Mouse (Mus musculus) embryonic facial prominence, embryonic 13.5 days (tissue): Measurements from ENCODE around the gene Fam102a. TPM values are rescaled to one million over a fixed set of nuclear protein-coding genes. Genes with fewer than 3 reads are reported as not detected.

Experiments
- ATAC-seq: fragments of 200-750 bp; cut with Nextera tagmentation; 2 replicates; pipeline ENCODE4 v1.8.0; 2017; ENCODE audit warnings: low read depth; ENCODE audit not compliant: insufficient number of reproducible peaks, insufficient read depth, low FRiP score, low TSS enrichment
- H3K27ac ChIP-seq: fragments of 300-500 bp; sonication (generic); 2 replicates; pipeline ENCODE4 v1.5.1; 2015; ENCODE audit warnings: moderate library complexity, mild to moderate bottlenecking, inconsistent platforms
- H3K27me3 ChIP-seq: fragments of 300-500 bp; sonication (generic); 2 replicates; pipeline ENCODE4 v1.6.1; 2015; ENCODE audit warnings: mild to moderate bottlenecking, inconsistent platforms
- H3K36me3 ChIP-seq: fragments of 300-500 bp; sonication (generic); 2 replicates; pipeline ENCODE4 v1.6.1; 2015; ENCODE audit warnings: mild to moderate bottlenecking, inconsistent platforms
- H3K4me1 ChIP-seq: fragments of 300-500 bp; sonication (generic); 2 replicates; pipeline ENCODE4 v1.6.1; 2015; ENCODE audit warnings: inconsistent platforms
- H3K4me2 ChIP-seq: fragments of 300-500 bp; sonication (generic); 2 replicates; pipeline ENCODE4 v1.6.1; 2015; ENCODE audit warnings: moderate library complexity, mild to moderate bottlenecking, inconsistent platforms
- H3K4me3 ChIP-seq: fragments of 300-500 bp; sonication (generic); 2 replicates; pipeline ENCODE4 v1.5.1; 2015; ENCODE audit warnings: mild to moderate bottlenecking, inconsistent platforms
- H3K9ac ChIP-seq: fragments of 300-500 bp; sonication (generic); 2 replicates; pipeline ENCODE4 v1.6.1; 2015; ENCODE audit warnings: mild to moderate bottlenecking, inconsistent platforms
- H3K9me3 ChIP-seq: fragments of 300-500 bp; sonication (generic); 2 replicates; pipeline ENCODE4 v1.6.1; 2016; ENCODE audit warnings: inconsistent platforms
- WGBS: fragments of 180-500 bp; shearing (Covaris S2); methylation state at CpG from one replicate; pipeline ENCODE4 v1.1.7; 2015; ENCODE audit warnings: mixed read lengths; 5-methylcytosine and 5-hydroxymethylcytosine counted together
- polyA plus RNA-seq: library from polyadenylated mRNA; unstranded; fragments of >200 nt; fragmentation: Nextera tagmentation; extraction: Ambion mirVana; gene quantifications from 2 replicates; pipeline ENCODE4 v1.2.1, GENCODE M21; 2015

Fam102a gene
- polyA plus RNA-seq, 1 experiment from 2014 or later = 15.5 TPM

DNA sequence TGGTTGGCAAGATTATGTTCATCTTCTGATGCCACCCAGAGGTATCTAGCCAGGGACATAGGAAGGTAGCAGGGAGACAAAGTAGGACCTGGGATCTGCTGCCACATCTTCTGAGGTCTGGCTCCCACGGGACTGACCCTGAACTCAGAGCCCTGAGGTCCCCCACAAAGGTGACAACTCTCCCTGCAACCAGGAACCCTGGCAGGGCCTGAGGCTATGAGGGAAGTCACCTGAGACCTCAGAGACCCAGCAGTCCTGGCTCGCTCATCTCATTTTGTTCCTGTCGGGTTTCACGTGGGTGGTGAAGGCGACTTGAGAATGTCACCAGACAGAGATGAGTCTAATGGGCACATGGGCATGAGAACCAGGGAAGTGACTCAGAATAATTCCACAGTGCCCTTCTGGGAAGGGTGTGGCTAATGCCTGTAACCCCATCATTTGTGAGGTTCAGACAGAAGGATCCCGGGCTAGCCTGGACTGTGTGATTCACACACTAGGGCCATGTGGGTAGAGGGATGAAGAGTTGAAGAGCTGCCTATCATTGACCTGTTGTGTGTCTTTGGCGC, 50.1 kb downstream of the Fam102a start:
- H3K4me2 ChIP-seq = no peak overlapping the region
- 86% methylated on average over 7 of the region's 7 CpGs for WGBS
- H3K27me3 ChIP-seq = peaks cover 10% of the 10 kb centered on the region
- H3K36me3 ChIP-seq = peaks cover 9% of the 10 kb centered on the region
- no peak overlapping the region for H3K9ac ChIP-seq
- no peak overlapping the region for H3K4me3 ChIP-seq
- H3K27ac ChIP-seq = no peak overlapping the region
- H3K9me3 ChIP-seq = no peaks in the 10 kb centered on the region
- H3K4me1 ChIP-seq = peaks cover 37% of the 10 kb centered on the region
- ATAC-seq = no peak

DNA sequence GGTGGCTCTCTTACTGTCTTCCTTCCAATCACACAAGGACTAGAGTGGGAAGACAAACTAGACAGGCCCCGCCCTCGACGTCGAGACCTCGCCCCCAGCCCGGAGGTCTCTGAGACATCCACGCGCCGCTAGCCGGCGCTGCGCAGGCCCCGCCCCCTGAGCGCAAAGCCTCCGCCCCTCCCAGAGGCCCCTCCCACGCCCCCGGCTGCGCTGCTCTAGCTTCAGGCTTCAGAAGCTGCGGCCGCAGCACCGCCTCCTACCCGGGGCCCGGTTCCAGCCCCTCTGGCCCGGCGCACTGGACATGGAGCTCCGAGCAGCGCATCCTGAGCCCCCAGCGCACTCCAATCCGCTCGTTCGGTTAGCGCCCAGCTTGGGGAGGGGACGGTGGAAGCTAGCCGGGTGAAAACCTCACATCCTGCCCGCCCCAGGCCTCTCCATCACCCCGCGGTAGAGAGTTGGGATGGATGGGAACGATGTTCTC, 51.8 kb downstream of the Fam102a start, which contains the start of gene St6galnac4:
TSS of gene St6galnac4 (plus strand) at position 225 of the 481 bp plus-strand sequence.
- ATAC-seq = peak; percentile 86
- WGBS = under 1% methylated on average over 38 of the region's 38 CpGs
- H3K9ac ChIP-seq = peak within 1 kb of the TSS; percentile 77
- peaks cover 34% of the 10 kb centered on the region for H3K4me1 ChIP-seq
- H3K4me2 ChIP-seq = peak within 1 kb of the TSS; percentile 75
- H3K27ac ChIP-seq = peak within 1 kb of the TSS; percentile 44
- H3K9me3 ChIP-seq = no peaks in the 10 kb centered on the region
- peaks cover 13% of the 10 kb centered on the region for H3K36me3 ChIP-seq
- peak within 1 kb of the TSS; percentile 67 for H3K4me3 ChIP-seq
- H3K27me3 ChIP-seq = peaks cover 7% of the 10 kb centered on the region

DNA sequence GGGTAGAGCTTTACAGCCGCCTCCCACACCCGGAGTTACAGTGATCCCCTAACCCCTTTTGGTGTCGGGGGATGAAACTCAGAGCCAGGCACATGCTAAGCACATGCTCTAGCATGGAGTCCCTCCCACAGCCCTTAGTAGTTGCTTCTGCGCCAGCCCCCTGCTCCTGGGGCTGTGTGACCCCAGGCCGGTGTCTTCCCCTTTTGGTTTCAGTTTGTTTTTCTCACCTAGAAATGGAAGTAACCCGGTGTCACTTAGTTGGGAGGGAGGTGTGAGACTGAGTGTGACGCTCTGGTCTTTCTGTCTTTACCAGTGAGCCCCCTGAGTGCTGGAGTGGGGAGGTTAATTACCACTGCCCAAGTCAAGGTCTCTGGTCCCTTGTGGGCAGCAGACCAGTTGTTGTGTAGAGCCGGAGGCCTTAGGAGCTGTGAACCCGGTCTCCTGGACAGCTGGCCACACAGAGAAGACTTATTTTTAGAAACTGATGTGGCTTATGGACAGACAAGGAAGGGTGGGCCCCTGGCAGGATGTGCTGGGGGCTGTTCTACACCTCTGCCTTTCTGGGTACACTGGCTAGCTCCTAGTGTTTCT, 52.7 kb downstream of the Fam102a start:
- peak overlapping the region; percentile 75 for H3K4me2 ChIP-seq
- H3K9ac ChIP-seq = peak overlapping the region; percentile 77
- 32% methylated on average over 9 of the region's 9 CpGs for WGBS
- H3K27me3 ChIP-seq = peaks cover 5% of the 10 kb centered on the region
- peaks cover 32% of the 10 kb centered on the region for H3K4me1 ChIP-seq
- peaks cover 13% of the 10 kb centered on the region for H3K36me3 ChIP-seq
- H3K4me3 ChIP-seq = peak overlapping the region; percentile 67
- H3K27ac ChIP-seq = peak overlapping the region; percentile 39; the same call in 1 of the 2 replicates
- ATAC-seq = no peak
- no peaks in the 10 kb centered on the region for H3K9me3 ChIP-seq

DNA sequence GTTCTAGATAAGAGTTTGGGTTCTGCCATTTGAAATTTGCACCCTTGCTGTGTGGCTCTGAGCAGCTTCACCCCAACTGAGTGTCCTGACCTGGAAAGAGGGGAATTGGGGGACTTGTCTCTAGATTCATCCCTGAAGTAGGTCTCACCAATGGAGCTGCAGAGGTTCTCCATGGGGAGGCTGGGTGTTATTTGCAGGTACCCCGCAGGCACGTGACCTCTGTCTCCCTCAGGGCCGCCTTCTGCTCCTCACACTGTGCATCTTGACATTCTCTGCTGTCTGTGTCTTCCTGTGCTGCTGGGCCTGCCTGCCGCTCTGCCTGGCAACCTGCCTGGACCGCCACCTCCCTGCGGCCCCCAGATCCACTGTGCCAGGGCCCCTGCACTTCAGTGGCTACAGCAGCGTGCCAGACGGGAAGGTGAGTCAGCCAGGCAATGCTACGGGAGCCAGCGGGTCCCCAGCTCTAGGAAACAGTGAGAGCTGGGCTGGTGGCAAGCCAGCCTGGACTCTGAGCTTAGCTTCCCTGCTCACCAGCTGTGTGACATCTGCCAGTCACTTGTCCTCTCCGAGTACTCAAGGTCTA, 54.2 kb downstream of the Fam102a start:
- peaks cover 27% of the 10 kb centered on the region for H3K4me1 ChIP-seq
- H3K9ac ChIP-seq = no peak overlapping the region
- no peak overlapping the region for H3K4me3 ChIP-seq
- peaks cover 25% of the 10 kb centered on the region for H3K36me3 ChIP-seq
- no peak for ATAC-seq
- no peaks in the 10 kb centered on the region for H3K9me3 ChIP-seq
- 64% methylated on average over 11 of the region's 11 CpGs for WGBS
- no peaks in the 10 kb centered on the region for H3K27me3 ChIP-seq
- H3K4me2 ChIP-seq = peak overlapping the region; percentile 75
- no peak overlapping the region for H3K27ac ChIP-seq

DNA sequence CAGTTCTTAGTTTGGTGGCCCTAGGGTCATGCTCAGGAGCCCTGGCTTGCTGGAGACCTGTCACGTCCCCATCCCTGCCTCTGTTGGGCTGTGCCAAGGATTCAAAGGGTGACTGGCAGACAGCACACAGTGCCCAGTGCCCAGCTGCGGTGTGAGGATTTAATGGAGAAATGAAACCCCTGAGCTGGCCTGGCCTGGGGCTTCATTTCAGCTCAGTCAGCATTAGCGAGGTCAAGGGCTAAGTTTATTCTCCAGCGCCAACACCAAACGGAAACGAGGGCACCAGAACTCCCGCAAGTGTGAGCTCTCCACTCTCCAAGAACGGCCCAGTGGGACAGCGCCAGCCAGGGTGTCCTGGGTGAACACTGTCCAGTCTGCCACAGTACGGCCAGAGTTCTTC, 55.1 kb downstream of the Fam102a start:
- Histone ChIP-seq H3K9ac (no peak overlapping the region), H3K27me3 (no peaks in the 10 kb centered on the region), H3K4me3 (no peak overlapping the region), H3K36me3 (peaks cover 34% of the 10 kb centered on the region), H3K4me1 (peaks cover 27% of the 10 kb centered on the region), H3K4me2 (no peak overlapping the region), H3K27ac (no peak overlapping the region), H3K9me3 (no peaks in the 10 kb centered on the region)
- WGBS = 73% methylated on average over 10 of the region's 10 CpGs
- no peak for ATAC-seq

DNA sequence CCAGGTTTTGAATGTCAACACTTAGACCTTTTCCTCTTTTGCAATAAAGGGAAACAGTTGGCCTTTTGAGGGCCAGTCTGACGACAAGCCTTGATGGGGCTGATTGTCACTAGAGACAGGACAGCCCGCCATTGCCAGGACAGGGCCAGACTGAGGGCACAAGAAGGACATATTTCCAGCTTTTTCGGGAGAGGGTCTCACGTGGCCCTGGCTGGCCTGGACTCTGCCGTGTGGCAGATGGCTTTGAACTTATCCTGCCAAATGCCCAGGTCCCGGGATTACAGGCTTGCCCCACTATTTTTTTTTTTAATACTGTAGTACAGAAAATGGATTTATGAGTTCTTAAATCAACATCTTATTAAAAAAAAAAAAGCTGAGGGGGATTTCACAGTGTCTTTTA, 56.1 kb downstream of the Fam102a start:
- no peaks in the 10 kb centered on the region for H3K27me3 ChIP-seq
- no peaks in the 10 kb centered on the region for H3K9me3 ChIP-seq
- ATAC-seq = no peak
- no peak overlapping the region for H3K9ac ChIP-seq
- peaks cover 42% of the 10 kb centered on the region for H3K36me3 ChIP-seq
- no peak overlapping the region for H3K4me2 ChIP-seq
- WGBS = 69% methylated on average over 6 of the region's 6 CpGs
- H3K4me3 ChIP-seq = no peak overlapping the region
- H3K4me1 ChIP-seq = peaks cover 27% of the 10 kb centered on the region
- no peak overlapping the region for H3K27ac ChIP-seq

DNA sequence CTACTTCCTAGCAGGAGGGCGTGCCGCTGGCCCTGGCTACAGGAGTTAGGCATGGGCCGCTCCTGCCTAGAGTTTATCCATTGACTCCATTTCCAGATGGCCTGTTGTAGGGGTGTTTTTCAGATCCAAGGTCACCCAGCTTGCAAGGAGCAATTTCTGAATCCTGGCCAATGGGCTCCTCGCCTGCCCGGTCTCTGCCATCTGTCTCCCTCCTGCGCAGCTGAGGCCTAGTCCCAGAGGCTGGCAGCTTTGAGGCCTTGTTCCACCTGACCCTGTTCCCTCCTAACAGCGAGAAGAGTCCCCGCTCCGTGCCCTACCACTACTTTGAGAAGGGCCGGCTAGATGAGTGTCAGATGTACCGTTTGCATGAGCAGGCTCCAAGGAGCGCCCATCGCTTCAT, 61.6 kb downstream of the Fam102a start:
- peaks cover 10% of the 10 kb centered on the region for H3K4me1 ChIP-seq
- H3K36me3 ChIP-seq = peaks cover 46% of the 10 kb centered on the region
- H3K9me3 ChIP-seq = no peaks in the 10 kb centered on the region
- H3K9ac ChIP-seq = no peak overlapping the region
- H3K27me3 ChIP-seq = no peaks in the 10 kb centered on the region
- H3K4me3 ChIP-seq = no peak overlapping the region
- no peak overlapping the region for H3K27ac ChIP-seq
- WGBS = 93% methylated on average over 13 of the region's 13 CpGs
- no peak overlapping the region for H3K4me2 ChIP-seq
- no peak for ATAC-seq

DNA sequence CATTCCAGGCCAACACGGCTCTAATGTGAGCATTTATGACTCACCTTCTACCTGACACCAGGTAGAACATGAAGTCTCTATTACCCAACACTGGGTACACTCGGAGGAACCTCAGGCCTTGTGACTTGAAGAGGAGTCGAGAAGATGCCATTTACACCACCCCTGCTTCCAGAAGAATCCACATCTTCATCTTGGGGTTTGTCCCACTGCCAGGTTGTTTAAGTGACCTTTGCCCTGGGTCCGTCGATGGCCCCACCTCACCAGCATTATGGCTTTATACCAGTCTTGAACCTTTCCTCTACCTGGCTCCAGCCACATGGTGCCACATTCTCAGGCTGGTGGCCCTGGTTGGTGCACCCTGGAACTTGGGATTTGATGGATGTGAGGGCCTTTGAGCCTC, 62.1 kb downstream of the Fam102a start:
- Histone ChIP-seq H3K27me3 (no peaks in the 10 kb centered on the region), H3K9ac (0 out of 2 replicates have a peak overlapping the region, but pooled peaks have one; percentile 11), H3K4me3 (no peak overlapping the region), H3K4me2 (no peak overlapping the region), H3K4me1 (peaks cover 15% of the 10 kb centered on the region), H3K36me3 (peaks cover 46% of the 10 kb centered on the region), H3K27ac (no peak overlapping the region), H3K9me3 (no peaks in the 10 kb centered on the region)
- 90% methylated on average over 5 of the region's 5 CpGs for WGBS
- no peak for ATAC-seq

DNA sequence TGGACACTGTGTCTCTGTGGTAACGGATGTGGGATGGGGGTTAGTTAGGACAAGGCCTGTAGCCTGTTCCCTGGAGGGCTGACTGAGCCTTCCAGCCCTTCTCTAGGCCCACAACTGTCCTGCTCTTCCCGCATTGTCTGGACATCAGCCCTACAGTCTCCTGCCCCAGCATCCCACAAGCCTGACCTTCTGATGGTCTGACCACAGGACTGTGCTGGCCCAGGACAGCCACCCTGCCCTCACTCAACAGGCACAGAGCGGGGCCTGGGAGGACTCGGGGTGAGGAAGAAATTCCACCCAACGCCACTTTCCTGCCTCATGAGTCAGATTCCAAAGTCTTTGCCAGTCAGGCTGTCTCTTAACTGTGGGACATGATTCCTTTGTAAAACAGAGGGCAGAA, 62.6 kb downstream of the Fam102a start:
- Histone ChIP-seq H3K4me2 (no peak overlapping the region), H3K4me3 (no peak overlapping the region), H3K27me3 (no peaks in the 10 kb centered on the region), H3K9ac (no peak overlapping the region), H3K4me1 (peaks cover 19% of the 10 kb centered on the region), H3K9me3 (no peaks in the 10 kb centered on the region), H3K36me3 (peaks cover 46% of the 10 kb centered on the region), H3K27ac (no peak overlapping the region)
- ATAC-seq = no peak
- WGBS = 86% methylated on average over 5 of the region's 5 CpGs

DNA sequence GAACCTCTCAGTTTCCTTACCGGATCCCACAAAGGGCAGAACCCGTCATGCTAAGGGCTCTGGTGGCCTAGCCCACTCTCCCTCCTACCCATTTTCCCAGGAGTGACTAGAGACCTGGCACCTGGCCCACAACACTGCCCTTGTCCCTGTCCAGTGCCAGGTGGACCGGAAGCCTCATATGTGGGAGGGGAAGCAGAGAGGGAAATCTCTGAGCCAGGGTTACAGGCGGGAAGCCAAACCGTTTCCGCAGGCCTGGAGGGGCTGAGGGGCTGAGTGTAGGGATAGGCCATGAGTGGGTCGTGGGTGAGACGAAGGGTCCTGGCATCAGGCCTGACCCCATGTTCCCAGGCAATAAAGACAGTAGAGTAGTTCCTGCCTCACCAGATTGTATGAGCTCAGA, 63.4 kb downstream of the Fam102a start:
- WGBS = 89% methylated on average over 8 of the region's 8 CpGs

DNA sequence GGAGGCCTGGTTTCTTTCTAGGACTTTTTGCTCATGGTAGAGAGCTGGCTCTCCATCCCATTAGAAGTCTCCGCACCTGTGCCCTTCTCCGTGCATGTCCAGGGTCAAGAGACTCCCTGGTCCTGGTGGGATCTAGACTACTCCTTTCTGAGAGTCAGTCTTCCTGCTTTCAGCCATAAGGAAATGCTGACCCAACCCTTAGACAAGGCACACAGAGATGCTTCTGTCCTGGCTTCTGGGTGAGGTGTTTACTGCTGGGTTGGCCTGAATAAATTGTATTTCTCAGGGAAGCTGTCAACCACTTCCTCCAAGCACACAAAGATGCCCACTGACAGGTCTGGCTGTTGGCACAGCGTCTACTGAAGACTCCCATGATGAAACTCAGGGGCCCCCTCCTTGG, 64.3 kb downstream of the Fam102a start, which contains the start of gene St6galnac6:
TSS of gene St6galnac6 (plus strand) at position 301 of the 400 bp plus-strand sequence.
- 99% methylated on average over 3 of the region's 3 CpGs for WGBS
- Histone ChIP-seq H3K27ac (no peak within 1 kb of the TSS), H3K4me1 (peaks cover 19% of the 10 kb centered on the region), H3K27me3 (no peaks in the 10 kb centered on the region), H3K36me3 (peaks cover 34% of the 10 kb centered on the region), H3K9me3 (no peaks in the 10 kb centered on the region), H3K4me3 (no peak within 1 kb of the TSS), H3K9ac (no peak within 1 kb of the TSS), H3K4me2 (no peak within 1 kb of the TSS)
- no peak for ATAC-seq

More for the DNA sequence above, 63.4 kb downstream of the Fam102a start:
- no peaks in the 10 kb centered on the region for H3K9me3 ChIP-seq
- H3K4me1 ChIP-seq = peaks cover 19% of the 10 kb centered on the region
- no peak overlapping the region for H3K4me2 ChIP-seq
- H3K4me3 ChIP-seq = no peak overlapping the region
- no peak overlapping the region for H3K27ac ChIP-seq
- H3K36me3 ChIP-seq = peaks cover 43% of the 10 kb centered on the region
- no peaks in the 10 kb centered on the region for H3K27me3 ChIP-seq
- ATAC-seq = no peak
- H3K9ac ChIP-seq = no peak overlapping the region
